Mouse (Mus musculus) adrenal gland, postnatal 4 days (tissue): ENCODE measurements around the gene Slc4a5. TPM values are rescaled to one million over a fixed set of nuclear protein-coding genes. Genes with fewer than 3 reads are reported as not detected.

Source experiments
- DNase-seq, 2 experiments: peaks; one replicate each; pipeline ENCODE4 v3.0.0; 2021 to 2022; ENCODE audit warnings: low spot score in 2 of 2, mixed read lengths in 2 of 2
- total RNA-seq, 2 experiments: library from RNA; stranded (reverse); gene quantifications; 2 replicates each; pipeline ENCODE4 v1.2.3; 2021

Slc4a5 gene
- total RNA-seq, 2 experiments from 2014 or later: 0.40 to 0.42 TPM

GRCm38 (mm10) chr6:83215002-83215666, 4.5 kb upstream of the Slc4a5 start:
- peak; percentile 32 to 54 for DNase-seq

- DNase-seq: no peak
These were observed 11.9 kb downstream of the Slc4a5 start for GRCm38 (mm10) chr6:83231486-83231885.

DNA sequence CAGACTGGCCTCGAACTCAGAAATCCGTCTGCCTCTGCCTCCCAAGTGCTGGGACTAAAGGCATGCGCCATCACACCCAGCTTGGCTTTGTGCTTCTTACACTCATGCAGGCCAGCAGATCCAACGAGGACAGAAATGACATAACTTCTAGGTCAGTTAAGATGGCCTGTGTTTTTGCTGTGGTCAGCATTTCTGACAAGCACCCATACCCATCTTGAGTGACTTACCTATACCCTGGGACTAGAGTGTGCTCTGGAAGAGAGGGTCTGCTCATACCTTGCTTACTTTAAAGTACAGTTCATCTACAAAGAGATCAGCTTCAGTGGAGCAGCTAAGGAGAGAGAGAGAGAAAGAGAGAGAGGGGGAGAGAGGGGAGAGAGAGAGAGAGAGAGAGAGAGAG, 13.7 kb downstream of the Slc4a5 start:
- no peak for DNase-seq

DNA sequence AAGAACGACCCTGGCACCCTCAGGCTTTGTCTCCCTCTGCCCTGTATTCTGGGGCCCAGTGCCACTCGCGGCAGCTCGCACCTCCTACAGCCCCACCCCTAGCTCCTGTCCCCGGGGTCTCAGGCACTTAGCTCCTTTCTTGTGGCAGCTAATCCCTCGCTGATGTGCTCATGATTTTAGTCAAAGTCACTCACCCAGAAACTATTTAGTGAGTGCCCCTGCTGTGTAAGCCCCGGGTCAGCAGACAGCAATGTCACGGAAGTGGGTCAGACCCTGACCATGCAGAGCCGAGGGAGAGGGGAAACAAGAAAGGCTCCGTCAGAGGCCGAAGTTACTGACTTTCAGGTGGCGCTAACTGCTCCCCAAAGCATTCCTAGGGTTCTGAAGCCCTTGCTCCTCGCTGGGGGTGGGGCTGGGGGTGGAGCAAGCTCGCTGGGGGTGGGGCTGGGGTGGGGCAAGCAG, 14.7 kb downstream of the Slc4a5 start:
- no peak for DNase-seq

GRCm38 (mm10) chr6:83237123-83237522, 17.5 kb downstream of the Slc4a5 start:
- DNase-seq: no peak

DNA sequence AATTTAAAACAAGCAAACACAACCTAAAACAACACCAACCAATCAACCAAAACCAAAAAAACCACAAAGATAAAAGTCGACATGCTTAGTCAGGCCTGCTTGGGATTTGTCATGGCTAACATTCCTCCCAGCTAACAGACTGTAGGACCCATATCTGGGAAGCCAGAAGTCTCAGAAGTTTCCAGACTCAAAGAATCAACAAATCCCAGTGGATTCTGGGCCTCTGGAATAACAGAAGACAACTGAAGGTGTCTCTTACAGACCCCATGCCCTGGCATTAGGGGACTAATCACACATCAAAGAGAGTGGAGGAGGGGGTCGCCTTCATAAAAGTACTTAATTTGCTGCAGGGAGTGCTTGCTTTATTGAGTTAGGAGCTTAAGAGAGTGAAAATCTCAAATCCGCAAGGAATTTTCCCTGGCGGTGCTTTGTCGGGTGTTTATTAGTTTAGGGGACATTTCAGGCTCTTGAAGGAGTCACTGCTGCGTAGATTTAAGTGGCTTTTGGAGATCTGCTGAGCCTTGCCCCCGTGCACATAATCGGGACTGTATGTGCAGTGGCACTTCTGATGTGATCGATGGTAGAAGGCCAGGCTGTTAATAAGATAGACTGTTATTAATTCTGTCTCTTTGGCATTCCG, 24.9 kb downstream of the Slc4a5 start:
- DNase-seq: no peak

DNA sequence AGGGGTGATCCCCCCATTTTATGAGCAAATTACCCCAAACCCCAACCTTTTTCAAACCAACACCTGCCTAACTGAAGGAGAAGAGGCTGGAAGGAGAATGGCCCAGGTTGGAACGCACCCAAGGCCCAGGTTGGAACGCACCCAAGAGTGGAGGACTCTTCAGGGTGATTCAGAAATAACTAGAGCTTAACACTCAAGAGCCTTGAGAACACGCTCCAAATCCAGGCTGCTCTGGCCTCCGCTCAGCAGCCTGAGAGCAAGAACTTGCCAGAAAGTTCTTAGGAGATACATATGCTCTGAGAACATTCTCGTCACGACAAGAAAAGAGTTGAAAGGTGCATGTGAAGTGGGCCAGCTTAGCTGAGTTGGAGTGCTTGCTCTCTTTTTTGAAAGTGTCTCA, 25.5 kb downstream of the Slc4a5 start:
- DNase-seq: peak; percentile 22 to 55

DNA sequence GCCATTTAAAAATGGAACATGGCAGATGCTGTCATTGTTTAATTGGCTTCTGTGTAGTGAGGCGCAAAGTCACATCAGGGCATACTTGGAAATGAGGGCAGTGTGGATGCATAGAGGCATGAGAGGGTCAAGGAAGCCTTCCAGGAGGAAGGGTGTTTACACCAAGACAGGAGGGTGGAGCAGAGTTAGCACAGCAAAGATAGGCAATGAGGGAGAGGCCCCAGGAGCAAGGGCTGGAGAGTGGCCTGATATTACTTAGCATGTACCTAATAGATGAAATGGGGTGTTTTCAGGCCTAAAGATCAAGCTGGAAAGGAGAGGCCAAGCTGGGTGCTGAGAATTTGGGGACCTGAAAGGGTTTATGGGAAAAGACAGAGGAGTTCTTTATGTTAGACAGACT, 26.4 kb downstream of the Slc4a5 start:
- no peak for DNase-seq

DNA sequence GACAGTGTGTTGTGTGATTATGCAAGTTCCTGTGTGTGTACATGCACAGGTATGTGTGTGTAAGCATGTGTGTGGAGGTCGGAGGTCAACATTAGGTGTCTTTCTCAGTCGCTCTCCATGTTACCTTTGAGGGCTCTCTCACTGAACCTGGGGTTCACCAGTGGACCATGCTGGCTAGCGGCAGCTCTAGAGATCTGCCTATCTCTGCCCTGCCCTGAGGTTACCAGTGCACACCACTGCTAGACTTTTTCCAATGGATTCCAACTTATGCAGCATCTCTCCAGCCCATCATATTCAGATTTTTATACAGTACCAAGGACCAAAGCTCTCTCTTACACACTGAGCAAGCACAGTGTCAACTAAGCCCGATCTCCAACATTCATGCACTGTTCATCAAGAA, 27.1 kb downstream of the Slc4a5 start:
- no peak for DNase-seq

DNA sequence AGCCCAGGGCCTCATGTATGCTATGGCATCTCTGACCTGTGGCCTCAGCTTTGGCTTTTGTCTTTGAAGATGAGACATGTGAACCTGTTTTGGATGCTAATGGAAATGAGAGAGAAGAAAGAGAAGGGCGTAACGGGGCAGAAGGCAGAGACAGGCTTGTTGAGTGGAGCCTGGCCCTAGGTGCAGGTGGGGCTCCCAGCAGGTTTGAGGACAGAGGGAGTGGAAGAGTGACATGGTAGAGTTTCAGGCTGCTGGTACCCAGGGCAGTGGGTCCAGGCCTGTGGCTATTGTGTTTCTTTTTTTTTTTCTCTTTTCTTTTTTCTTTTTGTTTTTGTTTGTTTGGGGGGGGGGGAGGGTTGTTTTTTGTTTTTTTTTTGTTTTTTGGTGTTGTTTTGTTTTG, 27.5 kb downstream of the Slc4a5 start:
- DNase-seq: no peak

GRCm38 (mm10) chr6:83254242-83254641, 34.6 kb downstream of the Slc4a5 start:
- no peak for DNase-seq

DNA sequence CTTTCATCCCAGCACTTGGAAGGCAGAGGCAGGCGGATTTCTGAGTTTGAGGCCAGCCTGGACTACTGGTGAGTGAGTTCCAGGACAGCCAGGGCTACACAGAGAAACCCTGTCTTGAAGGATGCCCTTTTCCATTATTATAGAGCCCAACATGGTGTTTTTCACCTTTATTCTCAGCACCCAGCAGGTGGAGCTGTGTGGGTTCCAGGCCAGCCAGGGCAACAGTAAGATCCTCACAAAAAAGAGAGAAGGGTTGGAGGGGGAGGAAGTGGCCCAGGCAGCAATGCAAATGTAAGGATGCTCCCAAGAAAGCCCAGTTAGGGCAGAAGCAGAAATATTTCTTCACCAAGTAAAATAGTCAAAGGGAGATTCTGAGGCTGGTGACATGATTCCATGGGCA, 44.9 kb downstream of the Slc4a5 start:
- DNase-seq: no peak

GRCm38 (mm10) chr6:83265253-83265652, 45.6 kb downstream of the Slc4a5 start:
- DNase-seq: no peak

GRCm38 (mm10) chr6:83265653-83266052, 46.0 kb downstream of the Slc4a5 start:
- no peak for DNase-seq

DNA sequence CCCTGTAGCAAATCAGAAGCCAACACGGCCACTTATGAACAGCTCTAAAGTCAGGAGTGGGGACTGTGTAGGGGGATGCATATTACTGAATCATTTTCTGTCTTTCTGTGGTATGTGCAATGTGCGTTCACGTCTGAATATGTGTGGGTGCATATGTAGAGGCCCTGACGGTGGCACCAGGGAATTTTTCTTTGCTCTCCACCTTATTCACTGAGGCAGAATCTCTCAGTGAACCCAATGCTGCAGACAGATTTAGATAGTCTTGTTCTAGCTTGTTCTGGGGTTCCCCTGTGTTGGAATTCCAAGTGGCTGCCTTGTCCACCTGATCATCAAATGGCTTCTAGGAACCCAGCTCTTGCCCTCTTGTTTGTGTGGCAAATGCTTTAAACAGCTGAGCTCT, 48.0 kb downstream of the Slc4a5 start:
- no peak for DNase-seq

DNA sequence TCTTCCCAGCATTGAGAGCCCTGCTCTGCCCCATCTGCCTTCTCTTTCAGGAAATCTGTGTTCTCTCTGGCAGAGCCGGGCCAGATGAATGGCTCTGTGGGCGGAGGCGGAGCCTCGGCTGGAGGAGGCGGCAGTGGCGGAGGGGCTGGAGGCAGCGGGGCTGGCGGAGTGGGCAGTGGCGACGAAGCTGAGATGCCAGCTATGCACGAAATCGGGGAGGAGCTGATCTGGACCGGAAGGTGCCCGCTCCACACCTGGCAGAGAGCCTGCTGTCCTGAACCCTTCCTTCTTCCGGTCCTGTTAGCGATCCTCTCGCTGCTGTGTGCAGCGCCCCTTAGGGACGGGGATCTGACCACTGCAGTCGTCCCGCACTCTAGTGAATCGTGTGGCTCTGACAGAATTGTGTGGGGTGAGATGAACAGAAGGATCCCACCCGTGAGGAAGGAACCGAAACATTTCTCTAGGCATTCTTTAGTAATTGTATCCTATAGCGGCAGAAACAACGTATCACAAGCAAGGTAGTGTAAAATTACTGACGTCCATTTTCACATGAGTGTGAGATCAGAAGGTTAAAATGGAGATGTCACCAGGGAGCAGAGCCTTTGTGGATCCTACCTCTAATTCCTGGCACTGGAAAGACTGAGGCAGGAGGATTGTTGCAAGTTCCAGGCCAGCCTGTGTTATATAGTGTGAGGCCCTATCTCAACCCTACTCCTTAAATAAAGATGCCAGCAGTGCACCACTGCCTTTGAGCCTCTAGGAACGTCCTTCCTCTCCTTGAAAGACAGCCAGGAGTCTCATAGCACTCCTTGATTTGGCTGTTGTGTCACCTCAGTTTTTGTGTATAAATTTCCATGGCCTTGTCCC, 48.7 kb downstream of the Slc4a5 start:
- peak; percentile 59 to 79 for DNase-seq

- no peak for DNase-seq
These were observed 54.1 kb downstream of the Slc4a5 start for GRCm38 (mm10) chr6:83273733-83274132.

DNA sequence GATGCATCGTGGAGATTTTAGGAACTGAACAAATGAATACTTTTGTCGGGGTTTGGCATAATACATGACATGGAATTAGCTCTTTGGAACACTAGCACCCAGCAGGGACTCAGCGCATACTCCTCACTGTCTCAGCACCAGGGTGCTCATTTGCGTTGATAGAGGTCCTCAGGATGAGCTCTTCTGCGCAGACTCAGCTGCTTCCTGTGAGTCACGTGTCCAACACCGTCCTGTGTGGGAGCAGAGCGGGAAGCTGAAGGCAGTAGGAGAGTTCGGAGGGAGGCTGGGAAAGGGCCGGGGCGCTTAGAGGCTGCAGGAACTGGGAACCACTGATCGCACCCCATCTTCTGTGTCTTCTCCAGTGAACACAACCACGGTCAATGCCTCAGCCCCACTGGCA, 57.5 kb downstream of the Slc4a5 start:
- DNase-seq: no peak

GRCm38 (mm10) chr6:83278881-83279280, 59.3 kb downstream of the Slc4a5 start:
- DNase-seq: no peak

- no peak for DNase-seq
These were observed 60.8 kb downstream of the Slc4a5 start for GRCm38 (mm10) chr6:83280256-83280955.

GRCm38 (mm10) chr6:83300447-83301229, 81.0 kb downstream of the Slc4a5 start:
- DNase-seq: no peak
